Mouse (Mus musculus): ENCODE measurements at regions not wholly inside any gene's neighbourhood (a gene's known extent, or its start where the extent isn't known, plus 50 kb on each side); places are given as distances from the start of the nearest gene placed in this dataset.
"Not testable (repeated sequence)": the region's sequence is repeated elsewhere in the genome, so short reads cannot be mapped to it uniquely, and the experiment has no call there.

- no peak for DNase-seq (ENCODE audit: extremely low spot score)
These were observed 99.3 kb upstream of the Bmp2k start for GRCm38 (mm10) chr5:96898120-96898672.

DNA sequence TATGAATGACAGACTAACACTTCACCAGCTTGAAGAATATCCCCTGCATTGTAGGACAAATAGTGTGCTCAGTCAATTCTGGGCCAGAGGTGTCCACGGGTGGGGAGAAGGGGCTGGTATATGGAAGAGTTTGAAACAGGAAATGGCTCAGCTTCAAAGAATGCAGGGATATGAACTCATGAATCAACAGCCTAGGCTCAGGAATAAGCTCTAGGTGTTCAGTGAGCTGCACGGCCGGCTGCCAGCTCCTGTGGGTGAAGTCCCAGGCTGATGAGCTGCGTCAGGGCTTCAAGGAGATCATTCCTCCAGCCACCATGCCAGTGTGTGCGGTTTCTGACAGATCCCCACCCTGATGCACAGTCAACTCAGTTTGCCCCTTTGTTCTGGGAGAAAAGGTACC is 98.8 kb upstream of the Bmp2k start:
- DNase-seq (ENCODE audit: extremely low spot score), result no peak

- DNase-seq (ENCODE audit: extremely low spot score), result peak; percentile 45
These were observed 91.8 kb upstream of the Bmp2k start for GRCm38 (mm10) chr5:96905572-96906271.

DNA sequence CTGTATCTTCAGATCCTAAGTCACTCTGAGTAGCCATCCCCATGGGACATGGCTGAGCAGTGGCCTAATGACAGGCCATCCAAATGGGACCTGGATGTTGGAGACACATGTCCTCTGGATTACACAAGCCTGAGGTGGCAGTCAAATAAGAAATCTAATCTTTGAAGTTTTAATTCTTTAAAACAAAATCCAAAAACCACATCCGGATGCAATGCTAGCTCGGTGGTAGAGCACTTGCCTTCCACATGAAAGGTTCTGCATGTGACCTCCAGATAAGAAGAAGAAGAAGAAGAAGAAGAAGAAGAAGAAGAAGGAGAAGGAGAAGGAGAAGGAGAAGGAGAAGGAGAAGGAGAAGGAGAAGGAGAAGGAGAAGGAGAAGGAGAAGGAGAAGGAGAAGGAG is 89.1 kb upstream of the Bmp2k start:
- DNase-seq (ENCODE audit: extremely low spot score), result not testable (repeated sequence)

- no peak for DNase-seq (ENCODE audit: extremely low spot score)
These were observed 88.3 kb upstream of the Bmp2k start for GRCm38 (mm10) chr5:96909218-96909617.

DNA sequence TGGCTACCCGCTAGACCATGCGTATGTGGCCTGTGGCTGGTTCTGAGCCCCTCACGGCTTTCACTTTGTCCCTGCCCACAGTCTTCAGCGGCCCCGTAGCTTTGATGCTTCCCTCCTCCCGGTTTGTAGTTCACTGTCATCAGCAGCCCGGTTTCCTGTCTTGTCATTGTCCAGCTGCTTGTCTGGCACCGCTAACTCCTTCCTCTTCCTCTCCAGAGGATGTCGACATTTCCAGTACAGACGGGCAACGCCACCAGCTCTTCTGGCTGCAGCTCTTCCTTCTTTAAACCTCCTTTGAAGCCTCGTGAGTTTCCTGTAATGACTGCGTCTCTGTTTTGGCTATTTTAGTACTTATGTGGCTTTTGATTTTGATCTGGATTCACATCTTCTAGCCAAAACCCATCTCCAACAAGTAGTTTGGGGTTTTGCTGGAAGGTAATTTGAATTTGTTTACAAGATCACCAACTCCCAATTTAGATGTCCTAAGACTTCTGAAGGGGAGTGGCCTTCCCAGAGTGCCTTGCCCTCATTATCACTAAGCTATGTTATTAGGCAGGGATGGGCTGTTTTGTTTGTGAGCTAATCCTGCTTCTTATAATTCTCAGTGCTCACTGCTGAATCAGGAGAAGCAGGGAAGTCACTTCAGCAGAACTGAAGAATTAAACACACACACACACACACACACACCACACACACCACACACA is 85.8 kb upstream of the Bmp2k start:
- no peak for DNase-seq (ENCODE audit: extremely low spot score)

GRCm38 (mm10) chr5:96912254-96912635 is 85.2 kb upstream of the Bmp2k start:
- no peak for DNase-seq (ENCODE audit: extremely low spot score)

DNA sequence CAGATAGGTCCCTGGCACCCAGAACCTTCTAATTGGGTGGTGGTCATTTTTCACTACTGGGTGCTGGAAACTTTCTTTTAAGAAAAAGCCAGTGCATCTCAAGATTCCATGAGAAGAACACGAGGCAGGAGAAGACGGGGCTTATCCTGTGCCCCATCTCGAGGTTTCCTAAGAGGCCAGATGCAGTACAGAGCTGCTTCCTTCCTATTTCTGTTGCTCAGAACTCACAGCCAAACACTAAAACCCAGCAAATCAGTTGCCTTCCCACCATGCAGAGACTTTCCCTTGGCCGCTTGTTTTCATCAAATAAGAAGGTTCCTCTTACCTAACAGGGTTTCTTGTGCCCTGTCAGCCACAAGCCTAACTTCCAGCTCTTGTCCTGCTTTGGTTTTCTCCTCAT is 84.7 kb upstream of the Bmp2k start:
- no peak for DNase-seq (ENCODE audit: extremely low spot score)

DNA sequence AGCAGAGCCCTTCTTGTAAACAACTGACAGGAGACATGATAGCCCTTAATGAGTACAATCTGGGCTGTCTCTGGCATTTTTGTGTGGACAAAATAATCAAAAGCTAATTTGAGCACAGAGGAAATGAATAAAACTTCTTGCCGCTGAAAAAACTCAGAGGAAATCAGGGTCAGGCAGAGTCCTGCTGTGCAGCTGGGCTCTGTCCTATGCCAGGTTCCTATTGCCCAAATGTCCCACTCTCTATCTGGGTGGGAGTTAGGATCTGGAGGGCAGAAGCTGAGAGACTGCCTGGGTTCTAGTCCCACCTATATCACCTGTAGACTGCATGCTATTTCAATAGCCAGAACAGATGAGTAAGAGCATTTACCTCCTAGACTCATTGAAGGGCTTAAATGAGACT is 83.8 kb upstream of the Bmp2k start:
- DNase-seq (ENCODE audit: extremely low spot score), result no peak

GRCm38 (mm10) chr5:96914696-96915404 is 82.6 kb upstream of the Bmp2k start:
- DNase-seq (ENCODE audit: extremely low spot score), result no peak

DNA sequence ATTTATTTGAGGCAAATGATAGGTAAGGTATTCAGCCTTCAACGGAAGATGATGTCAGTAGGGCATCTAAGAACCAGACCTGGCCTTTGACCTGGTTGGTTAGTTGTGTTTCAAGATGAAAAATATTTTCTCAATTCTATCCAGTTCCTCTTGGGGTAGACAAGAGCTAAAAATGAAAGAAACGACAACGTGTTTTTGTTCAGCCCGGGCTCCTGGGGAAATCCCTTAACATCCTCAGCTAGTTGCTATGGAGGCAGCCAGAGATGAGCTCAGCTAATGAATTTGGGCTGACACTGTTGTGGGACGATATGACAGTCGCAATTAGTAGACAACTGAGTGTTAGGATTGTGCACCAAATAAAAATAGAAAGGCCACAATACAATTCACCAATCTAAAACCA is 80.6 kb upstream of the Bmp2k start:
- DNase-seq (ENCODE audit: extremely low spot score), result no peak

- DNase-seq (ENCODE audit: extremely low spot score), result no peak
These were observed 79.8 kb upstream of the Bmp2k start for GRCm38 (mm10) chr5:96917596-96918258.

GRCm38 (mm10) chr5:96919149-96919548 is 78.3 kb upstream of the Bmp2k start:
- DNase-seq (ENCODE audit: extremely low spot score), result no peak

DNA sequence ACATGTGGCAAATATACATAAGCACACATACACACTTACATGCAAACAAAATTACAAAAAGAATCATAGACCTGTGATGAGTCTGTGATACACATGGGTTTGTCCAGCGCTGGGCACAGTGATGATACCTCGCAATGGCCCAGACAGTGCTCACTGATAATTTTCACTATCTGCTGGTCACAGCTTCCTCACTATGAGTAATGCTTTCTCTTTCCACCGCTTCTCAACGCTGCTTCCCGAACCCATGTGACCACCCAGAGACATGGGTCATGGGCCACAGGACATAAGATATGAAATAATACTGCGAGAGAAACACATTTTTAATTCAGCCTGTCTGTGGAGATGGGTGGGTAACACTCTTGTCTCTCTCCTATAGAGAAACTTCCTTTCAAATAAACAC is 76.5 kb upstream of the Bmp2k start:
- no peak for DNase-seq (ENCODE audit: extremely low spot score)

DNA sequence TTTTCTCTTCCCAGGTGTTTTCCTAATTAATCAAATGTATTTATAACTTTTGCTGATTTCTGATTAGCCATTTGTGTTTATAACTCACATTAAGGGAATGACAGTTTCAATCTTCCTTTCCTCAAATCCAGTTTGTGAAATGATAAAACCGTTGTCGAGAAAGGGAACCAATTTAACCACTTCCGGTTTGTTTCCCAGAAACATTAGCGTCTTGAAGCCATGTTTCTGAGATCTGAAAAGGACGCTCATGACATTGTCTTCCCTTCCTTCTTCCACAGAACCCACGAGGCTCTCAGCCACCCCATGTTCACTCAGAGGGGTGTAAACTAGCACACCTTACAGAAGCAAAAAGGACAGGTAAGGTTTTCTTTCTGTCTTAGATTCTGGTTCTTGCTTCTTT is 76.0 kb upstream of the Bmp2k start:
- DNase-seq (ENCODE audit: extremely low spot score), result no peak

DNA sequence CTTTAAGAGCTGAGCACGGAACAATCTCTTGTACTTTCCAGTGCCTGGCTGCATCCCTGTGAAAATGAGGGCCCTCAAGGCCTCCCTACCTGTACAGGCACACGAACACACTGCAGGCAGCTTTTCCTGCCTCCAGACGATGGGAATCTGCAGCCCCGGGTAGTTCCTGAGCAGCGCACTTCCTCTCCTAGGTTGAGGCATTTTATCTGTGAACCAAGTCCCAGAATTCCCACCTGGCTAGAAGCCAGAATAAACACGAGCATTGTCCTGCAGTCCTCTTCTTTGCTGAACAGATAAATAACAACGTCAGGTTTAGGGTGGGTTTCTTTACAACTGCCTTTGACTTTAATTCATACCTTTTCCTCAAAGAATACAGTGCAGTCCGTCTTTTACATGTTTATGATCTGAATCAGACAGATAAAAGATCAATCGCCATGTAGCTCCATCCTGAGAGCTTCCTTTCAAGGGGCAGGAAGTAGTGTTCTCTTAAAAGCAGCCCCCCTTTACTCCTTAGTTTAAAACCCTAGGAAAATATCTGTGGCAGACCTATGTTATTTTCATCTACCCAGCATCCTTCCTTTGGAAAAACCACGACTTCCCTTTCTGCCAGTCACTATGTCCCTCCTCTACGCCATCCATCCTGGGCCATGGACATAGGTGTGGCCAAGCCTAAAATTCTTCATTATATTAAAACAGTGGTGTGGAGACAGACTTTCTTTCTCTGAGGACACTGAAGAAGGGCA is 75.3 kb upstream of the Bmp2k start:
- DNase-seq (ENCODE audit: extremely low spot score), result no peak

DNA sequence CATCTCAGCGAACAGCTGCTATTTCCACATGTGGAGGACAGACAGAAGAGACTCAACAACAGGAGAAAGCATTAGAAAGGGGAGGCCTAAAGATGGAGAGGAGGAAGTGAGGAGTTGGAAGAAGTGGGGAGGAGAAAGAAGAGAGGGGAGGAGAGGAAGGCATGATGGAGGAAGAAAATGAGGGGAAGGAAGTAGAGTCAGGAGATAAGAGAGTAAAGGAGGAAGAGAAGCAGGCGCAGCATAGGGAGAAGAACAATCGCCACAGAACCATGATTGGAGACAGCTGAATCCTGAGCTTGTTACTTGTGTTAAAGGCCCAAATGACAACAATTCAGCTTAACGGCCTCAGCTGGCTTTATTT is 74.8 kb upstream of the Bmp2k start:
- DNase-seq (ENCODE audit: extremely low spot score), result no peak

DNA sequence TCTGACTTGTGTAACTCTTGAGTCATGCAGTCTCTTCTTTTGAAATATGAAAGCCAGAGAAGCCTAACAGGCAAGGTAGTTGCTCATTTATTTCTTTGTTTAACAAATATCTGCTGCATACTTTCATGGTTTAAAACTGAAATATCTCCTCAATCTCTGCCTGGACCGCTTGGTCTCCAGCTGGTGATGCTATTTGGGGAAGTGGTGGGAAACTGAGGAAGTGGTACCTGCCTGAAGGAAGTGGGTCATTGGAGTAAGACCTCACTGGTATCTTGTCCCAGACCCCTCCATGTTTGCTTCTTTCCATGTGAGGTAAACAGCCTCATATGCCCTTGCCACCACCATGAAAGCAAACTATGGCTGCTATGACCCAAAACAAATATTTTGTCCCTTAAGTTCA is 74.0 kb upstream of the Bmp2k start:
- DNase-seq (ENCODE audit: extremely low spot score), result no peak

- no peak for DNase-seq (ENCODE audit: extremely low spot score)
These were observed 72.6 kb upstream of the Bmp2k start for GRCm38 (mm10) chr5:96924736-96925429.

- DNase-seq (ENCODE audit: extremely low spot score), result no peak
These were observed 71.5 kb upstream of the Bmp2k start for GRCm38 (mm10) chr5:96925943-96926342.

DNA sequence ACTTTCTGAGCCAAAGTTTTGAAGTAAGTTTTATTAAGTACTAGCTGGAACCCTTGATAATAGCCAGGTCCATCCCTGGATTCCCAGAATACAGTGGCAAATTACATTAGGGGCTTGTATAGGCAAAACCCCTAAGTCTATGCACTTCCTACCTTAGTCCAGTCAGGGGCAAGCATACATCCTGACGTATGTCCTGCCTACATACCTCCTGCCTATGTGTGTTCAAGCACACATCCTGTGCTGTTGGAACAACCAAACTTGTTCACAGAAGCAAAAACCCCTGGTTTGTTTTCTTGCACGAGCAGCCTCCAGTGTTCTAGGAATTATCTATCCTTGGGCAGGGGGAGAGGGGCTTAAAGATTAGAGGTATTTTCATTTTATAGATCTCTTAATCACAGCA is 66.4 kb upstream of the Bmp2k start:
- no peak for DNase-seq (ENCODE audit: extremely low spot score)
